Mouse (Mus musculus): ENCODE results near the gene Clk1. TPM values are rescaled to one million over a fixed set of nuclear protein-coding genes. Genes with fewer than 3 reads are reported as not detected.

Gene Clk1
- polyA plus RNA-seq (2014; fragmentation: Illumina TruSeq; extraction: RNeasy Lipid Tissue Mini Kit (QIAGEN cat#74804); ENCODE audit: insufficient read depth, low read depth, low replicate concordance) = 158 TPM

GRCm38 (mm10) chr1:58423371-58424248, at the start of gene Clk1:
Gene Clk1, minus strand, starts transcription at chr1:58424066.

DNA sequence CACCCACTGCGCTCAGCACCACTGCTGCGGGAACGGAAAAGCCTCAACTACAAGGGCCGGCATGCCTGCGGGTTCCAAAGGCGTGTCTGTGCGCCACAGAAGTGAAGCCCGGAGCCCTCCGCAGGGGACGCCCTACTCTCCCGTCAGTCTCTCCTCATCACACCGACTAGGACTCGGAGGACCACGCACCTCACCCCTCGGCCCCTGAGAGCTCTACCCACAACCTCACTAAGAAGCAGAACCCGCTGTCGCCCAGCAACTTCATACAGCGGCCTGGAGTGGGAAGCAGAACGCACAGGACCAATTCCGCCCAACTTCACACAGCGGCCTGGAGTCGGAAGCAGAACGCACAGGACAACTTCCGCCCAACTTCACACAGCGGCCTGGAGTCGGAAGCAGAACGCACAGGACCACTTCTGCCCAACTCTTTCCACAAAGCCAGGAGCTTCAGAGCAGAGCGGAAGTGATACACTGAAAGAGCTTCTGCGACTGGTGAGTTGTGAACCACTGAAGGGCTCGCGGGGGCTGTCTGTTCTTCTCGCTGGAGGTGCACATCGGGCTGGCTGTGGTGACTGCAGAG, 21.4 kb upstream of the Clk1 start, which contains the start of the genes Nif3l1 and Ppil3:
Nif3l1 (plus strand) TSS at position 9 of the 580 bp plus-strand sequence.
Ppil3 (minus strand) TSS at position 344 of the 580 bp plus-strand sequence.

GRCm38 (mm10) chr1:58392652-58393283, 31.1 kb downstream of the Clk1 start, which contains the start of gene Bzw1:
Gene Bzw1, plus strand, starts transcription at chr1:58392898.

Other genes starting within 250 kb of the Clk1 start
- gene Aox4, start 213.7 kb downstream of the Clk1 start, polyA plus RNA-seq (2014; fragmentation: Illumina TruSeq; extraction: RNeasy Lipid Tissue Mini Kit (QIAGEN cat#74804); ENCODE audit: insufficient read depth, low read depth, low replicate concordance) = 0.04 TPM
- not detected for gene Aox2, start 145.7 kb downstream of the Clk1 start, polyA plus RNA-seq (2014; fragmentation: Illumina TruSeq; extraction: RNeasy Lipid Tissue Mini Kit (QIAGEN cat#74804); ENCODE audit: insufficient read depth, low read depth, low replicate concordance)
- gene Bzw1, start 31.2 kb downstream of the Clk1 start, polyA plus RNA-seq (2014; fragmentation: Illumina TruSeq; extraction: RNeasy Lipid Tissue Mini Kit (QIAGEN cat#74804); ENCODE audit: insufficient read depth, low read depth, low replicate concordance) = 61.7 TPM
- gene Nif3l1, start 21.1 kb upstream of the Clk1 start, polyA plus RNA-seq (2014; fragmentation: Illumina TruSeq; extraction: RNeasy Lipid Tissue Mini Kit (QIAGEN cat#74804); ENCODE audit: insufficient read depth, low read depth, low replicate concordance) = 10.8 TPM
- gene Ppil3, start 21.4 kb upstream of the Clk1 start, polyA plus RNA-seq (2014; fragmentation: Illumina TruSeq; extraction: RNeasy Lipid Tissue Mini Kit (QIAGEN cat#74804); ENCODE audit: insufficient read depth, low read depth, low replicate concordance) = 32.7 TPM
- 7.2 TPM for gene Orc2, start 81.0 kb upstream of the Clk1 start, polyA plus RNA-seq (2014; fragmentation: Illumina TruSeq; extraction: RNeasy Lipid Tissue Mini Kit (QIAGEN cat#74804); ENCODE audit: insufficient read depth, low read depth, low replicate concordance)
- gene Fam126b, start 162.3 kb upstream of the Clk1 start, polyA plus RNA-seq (2014; fragmentation: Illumina TruSeq; extraction: RNeasy Lipid Tissue Mini Kit (QIAGEN cat#74804); ENCODE audit: insufficient read depth, low read depth, low replicate concordance) = 5.3 TPM
- gene Ndufb3, start 162.3 kb upstream of the Clk1 start, polyA plus RNA-seq (2014; fragmentation: Illumina TruSeq; extraction: RNeasy Lipid Tissue Mini Kit (QIAGEN cat#74804); ENCODE audit: insufficient read depth, low read depth, low replicate concordance) = 171 TPM

All from lung, adult 10 weeks (tissue).